Mouse (Mus musculus) heart, postnatal 0 days (tissue): ENCODE measurements around the gene Myo16.

Source experiments
- CTCF ChIP-seq: IDR thresholded peaks from 2 replicates; pipeline ENCODE4 v1.5.1; 2016; ENCODE audit warnings: antibody characterized with exemption, control low read depth, low read depth
- EP300 ChIP-seq: IDR thresholded peaks from 2 replicates; pipeline ENCODE4 v1.6.1; 2016; ENCODE audit warnings: antibody characterized with exemption, low read depth

DNA sequence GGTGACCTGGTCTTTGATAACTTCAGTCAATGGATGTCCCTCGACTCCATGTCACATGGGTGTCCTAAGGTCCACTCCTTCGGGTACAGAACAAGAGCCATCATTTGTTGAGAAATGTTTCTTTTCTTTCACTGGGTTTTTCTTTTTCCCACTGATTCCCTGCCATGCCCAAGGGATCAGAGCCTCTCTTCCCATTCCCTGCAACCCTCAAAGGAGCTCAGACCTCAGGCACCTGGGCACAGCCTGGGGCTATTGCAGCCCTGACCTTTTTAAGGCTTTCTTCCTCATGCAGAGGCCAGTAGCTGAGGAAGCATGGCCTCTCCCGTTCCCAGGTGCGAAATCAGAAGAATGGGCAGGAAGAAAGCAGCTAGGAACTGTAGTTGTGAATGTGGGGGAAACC lies 23.4 kb downstream of the Myo16 start:
- TF ChIP-seq CTCF, result no peak
- TF ChIP-seq EP300, result no peak
